Mouse (Mus musculus): ENCODE measurements around the gene Gm49333. TPM values are rescaled to one million over a fixed set of nuclear protein-coding genes. Genes with fewer than 3 reads are reported as not detected.

Gm49333 gene
- polyA plus RNA-seq, 1 experiment from 2014 or later = not detected

DNA sequence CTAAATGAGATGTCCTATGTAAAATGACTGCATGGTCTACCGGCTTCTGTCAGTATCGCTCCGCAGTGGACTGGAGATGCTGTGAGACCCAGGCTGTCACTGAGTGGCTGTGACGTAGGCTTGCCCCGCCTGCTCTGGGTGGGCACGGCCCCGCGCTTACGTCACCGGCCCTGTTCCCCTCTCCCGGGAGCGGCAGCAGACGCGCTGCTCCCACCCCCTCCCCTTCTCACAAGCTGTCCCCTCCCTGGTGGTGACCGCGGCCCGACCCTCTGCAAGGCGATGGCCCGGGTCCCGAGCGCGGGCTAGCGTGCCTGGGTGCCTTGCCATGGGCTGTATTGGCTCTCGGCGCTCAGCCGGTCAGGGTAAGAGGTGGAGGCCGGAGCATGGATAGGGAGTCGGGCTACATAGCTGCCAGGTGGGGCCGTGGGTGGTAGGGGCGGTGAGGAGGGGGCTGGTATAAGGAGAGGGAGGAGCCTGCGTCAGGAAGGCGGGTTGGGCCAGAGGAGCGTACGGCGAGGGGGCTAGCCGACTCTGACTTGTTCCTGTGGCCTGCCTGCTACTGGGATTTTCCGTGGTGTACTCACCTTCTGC, 81.8 kb downstream of the Gm49333 start, which contains the start of gene Fam131a:
Gene Fam131a (plus strand): TSS at position 131 of the 591 bp plus-strand sequence.
- under 1% methylated on average over 37 of the region's 37 CpGs for WGBS
- Histone ChIP-seq H3K27ac (peak within 1 kb of the TSS; percentile 76), H3K36me3 (ENCODE audit: insufficient read depth, low read length) (peaks cover 33% of the 10 kb centered on the region), H3K4me1 (replicated peaks; ENCODE audit: insufficient read depth, low read length) (0 out of 2 replicates have a peak, but pooled peaks cover 7% of the 10 kb centered on the region), H3K9ac (ENCODE audit: low read depth, low read length) (peak within 1 kb of the TSS; percentile 76), H3K27me3 (ENCODE audit: insufficient read depth, low read length) (no peaks in the 10 kb centered on the region), H3K9me3 (replicated peaks; ENCODE audit: low read length) (no peaks in the 10 kb centered on the region), H3K4me2 (ENCODE audit: low read length) (peak within 1 kb of the TSS; percentile 96), H3K4me3 (replicated peaks; ENCODE audit: low read depth, low read length) (peak within 1 kb of the TSS; percentile 70)
- ATAC-seq (replicated peaks; ENCODE audit: low FRiP score, low read depth) (peak; percentile 90), DNase-seq (ENCODE audit: low spot score) (peak; percentile 94)
- TF ChIP-seq CTCF (IDR thresholded peaks at IDR 0.05; ENCODE audit: low read depth) = peak; percentile 14; the same call in 1 of the 2 replicates

GRCm38 (mm10) chr16:20694781-20695180, 83.4 kb downstream of the Gm49333 start:
- DNase-seq (ENCODE audit: low spot score) (peak; percentile 36), ATAC-seq (replicated peaks; ENCODE audit: low FRiP score, low read depth) (no peak)
- Histone ChIP-seq H3K4me1 (replicated peaks; ENCODE audit: insufficient read depth, low read length) (0 out of 2 replicates have a peak, but pooled peaks cover 7% of the 10 kb centered on the region), H3K4me2 (ENCODE audit: low read length) (peak overlapping the region; percentile 57), H3K4me3 (replicated peaks; ENCODE audit: low read depth, low read length) (no peak overlapping the region), H3K27ac (no peak overlapping the region; the same call in 1 of the 2 replicates), H3K36me3 (ENCODE audit: insufficient read depth, low read length) (peaks cover 17% of the 10 kb centered on the region; the same call in 1 of the 2 replicates), H3K9me3 (replicated peaks; ENCODE audit: low read length) (no peaks in the 10 kb centered on the region), H3K9ac (ENCODE audit: low read depth, low read length) (0 out of 2 replicates have a peak overlapping the region, but pooled peaks have one; percentile 19), H3K27me3 (ENCODE audit: insufficient read depth, low read length) (no peaks in the 10 kb centered on the region)
- no peak for TF ChIP-seq CTCF (IDR thresholded peaks at IDR 0.05; ENCODE audit: low read depth)
- 69% methylated on average over 8 of the region's 8 CpGs for WGBS

MicroRNA genes within 50 kb of the gene (microRNA counts, 519-probe panel; counts per million panel counts)
- microRNA mmu-miR-1224 = 4,772 counts per million, percentile 80 among the panel's probes with 10 or more counts

Small RNA genes lying within 50 kb of the gene (microRNA-seq; reads per million reads assigned to microRNA genes)
- not detected for gene Mir1224

Other genes starting within 250 kb of the Gm49333 start
- gene Abcc5, start 185.2 kb upstream of the Gm49333 start, polyA plus RNA-seq (2015; fragmentation: Nextera tagmentation; extraction: Ambion mirVana) = 35.7 and 38.6 TPM in 2 replicates
- gene Eif2b5, start 112.8 kb upstream of the Gm49333 start, polyA plus RNA-seq (2015; fragmentation: Nextera tagmentation; extraction: Ambion mirVana) = 76.0 and 85.1 TPM in 2 replicates
- gene Dvl3, start 94.6 kb upstream of the Gm49333 start, polyA plus RNA-seq (2015; fragmentation: Nextera tagmentation; extraction: Ambion mirVana) = 15.7 and 16.5 TPM in 2 replicates
- gene Ap2m1, start 76.1 kb upstream of the Gm49333 start, polyA plus RNA-seq (2015; fragmentation: Nextera tagmentation; extraction: Ambion mirVana) = 605 and 673 TPM in 2 replicates
- 51.6 and 53.6 TPM in 2 replicates for gene Abcf3, start 63.0 kb upstream of the Gm49333 start, polyA plus RNA-seq (2015; fragmentation: Nextera tagmentation; extraction: Ambion mirVana)
- 0.38 and 0.43 TPM in 2 replicates for gene Vwa5b2, start 22.1 kb upstream of the Gm49333 start, polyA plus RNA-seq (2015; fragmentation: Nextera tagmentation; extraction: Ambion mirVana)
- gene Eef1akmt4, start within 50 bp of the Gm49333 start, polyA plus RNA-seq (2015; fragmentation: Nextera tagmentation; extraction: Ambion mirVana) = 27.8 and 28.6 TPM in 2 replicates
- gene Alg3, start 125 bp downstream of the Gm49333 start, polyA plus RNA-seq (2015; fragmentation: Nextera tagmentation; extraction: Ambion mirVana) = 35.9 and 36.5 TPM in 2 replicates
- gene Camk2n2, start 9.7 kb downstream of the Gm49333 start, polyA plus RNA-seq (2015; fragmentation: Nextera tagmentation; extraction: Ambion mirVana) = 0.72 and 0.79 TPM in 2 replicates
- gene Ece2, start 18.2 kb downstream of the Gm49333 start, polyA plus RNA-seq (2015; fragmentation: Nextera tagmentation; extraction: Ambion mirVana) = 1.2 and 1.6 TPM in 2 replicates
- gene Psmd2, start 40.0 kb downstream of the Gm49333 start, polyA plus RNA-seq (2015; fragmentation: Nextera tagmentation; extraction: Ambion mirVana) = 212 and 246 TPM in 2 replicates
- 115 and 119 TPM in 2 replicates for gene Eif4g1, start 56.7 kb downstream of the Gm49333 start, polyA plus RNA-seq (2015; fragmentation: Nextera tagmentation; extraction: Ambion mirVana)
- gene Fam131a, start 81.6 kb downstream of the Gm49333 start, polyA plus RNA-seq (2015; fragmentation: Nextera tagmentation; extraction: Ambion mirVana) = 6.4 and 6.9 TPM in 2 replicates
- 98.6 and 105 TPM in 2 replicates for gene Polr2h, start 106.1 kb downstream of the Gm49333 start, polyA plus RNA-seq (2015; fragmentation: Nextera tagmentation; extraction: Ambion mirVana)
- 10.2 and 10.7 TPM in 2 replicates for gene Clcn2, start 106.1 kb downstream of the Gm49333 start, polyA plus RNA-seq (2015; fragmentation: Nextera tagmentation; extraction: Ambion mirVana)
- gene Chrd, start 121.5 kb downstream of the Gm49333 start, polyA plus RNA-seq (2015; fragmentation: Nextera tagmentation; extraction: Ambion mirVana) = 2.7 and 2.9 TPM in 2 replicates
- 0.62 and 0.83 TPM in 2 replicates for gene Thpo, start 122.9 kb downstream of the Gm49333 start, polyA plus RNA-seq (2015; fragmentation: Nextera tagmentation; extraction: Ambion mirVana)